Mouse (Mus musculus) midbrain, embryonic 14.5 days (tissue): ENCODE results near the gene Acer2. TPM values are rescaled to one million over a fixed set of nuclear protein-coding genes. Genes with fewer than 3 reads are reported as not detected.
A peak's percentile ranks its signal among the peaks of the same experiment; 100 is the strongest.

Experiments
- ATAC-seq: fragments of 200-750 bp; cut with Nextera tagmentation; 2 replicates; pipeline ENCODE4 v1.8.0; 2017; ENCODE audit warnings: moderate number of reproducible peaks, moderate library complexity; ENCODE audit not compliant: low FRiP score, low TSS enrichment
- DNase-seq: peaks from one replicate; pipeline ENCODE4 v3.0.0-alpha.2; 2015
- H3K27ac ChIP-seq: fragments of 300-500 bp; sonication (generic); replicated peaks from 2 replicates; pipeline ENCODE4 v1.5.1; 2014; ENCODE audit warnings: mild to moderate bottlenecking, low read depth, low read length, moderate library complexity
- H3K27me3 ChIP-seq: fragments of 300-500 bp; sonication (generic); 2 replicates; pipeline ENCODE4 v1.6.1; 2014; ENCODE audit warnings: low read length, control low read depth, mixed read lengths; ENCODE audit not compliant: control insufficient read depth, insufficient read depth
- H3K36me3 ChIP-seq: fragments of 300-500 bp; sonication (generic); 2 replicates; pipeline ENCODE4 v1.6.1; 2014; ENCODE audit warnings: low read length, control low read depth; ENCODE audit not compliant: control insufficient read depth, insufficient read depth
- H3K4me1 ChIP-seq: fragments of 300-500 bp; sonication (generic); 2 replicates; pipeline ENCODE4 v1.6.1; 2014; ENCODE audit warnings: mild to moderate bottlenecking, antibody characterized with exemption, low read length, control low read depth; ENCODE audit not compliant: control insufficient read depth, insufficient read depth
- H3K4me2 ChIP-seq: fragments of 300-500 bp; sonication (generic); 2 replicates; pipeline ENCODE4 v1.6.1; 2014; ENCODE audit warnings: mild to moderate bottlenecking, low read length, moderate library complexity
- H3K4me3 ChIP-seq: fragments of 300-500 bp; sonication (generic); replicated peaks from 2 replicates; pipeline ENCODE4 v1.5.1; 2014; ENCODE audit warnings: low read depth, low read length
- H3K9ac ChIP-seq: fragments of 300-500 bp; sonication (generic); replicated peaks from 2 replicates; pipeline ENCODE4 v1.6.1; 2014; ENCODE audit warnings: mild to moderate bottlenecking, low read length, moderate library complexity
- H3K9me3 ChIP-seq: fragments of 300-500 bp; sonication (generic); 2 replicates; pipeline ENCODE4 v1.6.1; 2016; ENCODE audit warnings: low read length, control low read depth, mixed read lengths; ENCODE audit not compliant: control insufficient read depth
- WGBS: fragments of 180-500 bp; shearing (Covaris S2); extraction: QIAGEN DNeasy Blood & Tissue Kit; methylation state at CpG from one replicate; pipeline ENCODE4 v1.1.7; 2014; 5-methylcytosine and 5-hydroxymethylcytosine counted together
- polyA plus RNA-seq: library from polyadenylated mRNA; unstranded; fragments of >200 nt; fragmentation: Nextera tagmentation; extraction: Ambion mirVana; gene quantifications from 2 replicates; pipeline ENCODE4 v1.2.1, GENCODE M21; 2014

The Acer2 gene
- polyA plus RNA-seq, 1 experiment from 2014 or later = 26.8 TPM

DNA sequence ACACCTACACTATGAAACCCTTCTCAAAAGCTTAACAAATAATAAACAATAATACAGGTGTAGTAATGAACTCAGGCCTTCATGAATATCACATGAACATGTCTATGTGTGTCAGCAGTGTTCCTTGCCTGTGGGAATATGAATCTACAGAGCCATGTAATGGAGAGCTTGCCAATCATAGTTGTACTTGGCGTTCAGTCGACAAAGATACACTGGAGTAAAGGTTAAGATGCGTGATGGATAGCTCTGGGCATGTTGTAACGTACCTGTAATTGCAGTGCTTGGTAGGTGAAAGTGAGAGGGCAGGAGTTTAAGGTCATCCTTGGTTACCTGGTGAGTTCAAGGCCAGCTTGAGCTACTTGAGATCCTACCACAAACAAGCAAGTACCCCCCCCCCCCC is 7.0 kb downstream of the Acer2 start:
- Histone ChIP-seq H3K27ac (no peak overlapping the region), H3K4me2 (no peak overlapping the region), H3K27me3 (no peaks in the 10 kb centered on the region), H3K9ac (no peak overlapping the region), H3K9me3 (no peaks in the 10 kb centered on the region), H3K4me1 (no peaks in the 10 kb centered on the region), H3K36me3 (no peaks in the 10 kb centered on the region), H3K4me3 (no peak overlapping the region)
- DNase-seq (no peak), ATAC-seq (no peak)
- WGBS = 87% methylated on average over 4 of the region's 4 CpGs

- no peak for DNase-seq
- 74% methylated on average over 2 of the region's 2 CpGs for WGBS
These were observed 8.2 kb downstream of the Acer2 start for GRCm38 (mm10) chr4:86882413-86882812.

DNA sequence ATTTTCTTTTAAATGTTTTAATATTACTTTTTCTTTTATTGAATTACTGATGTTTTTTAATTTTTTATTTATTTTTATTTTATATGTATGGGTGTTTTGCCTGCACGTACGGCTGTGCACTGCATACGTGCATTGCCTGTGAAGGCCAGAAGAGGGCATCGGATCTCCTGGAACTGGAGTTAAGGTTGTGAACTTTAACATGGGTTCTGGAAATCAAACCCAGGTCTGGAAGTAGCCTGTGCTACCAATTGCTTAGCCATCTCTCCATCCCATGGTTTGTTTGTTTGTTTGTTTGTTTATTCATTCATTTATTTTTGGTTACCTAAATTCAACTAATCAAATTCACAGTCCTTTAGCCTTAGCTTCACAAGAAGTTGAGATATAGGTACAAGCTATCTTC is 10.7 kb downstream of the Acer2 start:
- no peaks in the 10 kb centered on the region for H3K9me3 ChIP-seq
- H3K4me3 ChIP-seq = no peak overlapping the region
- 40% methylated on average over 4 of the region's 4 CpGs for WGBS
- H3K27me3 ChIP-seq = no peaks in the 10 kb centered on the region
- H3K36me3 ChIP-seq = no peaks in the 10 kb centered on the region; the same call in 1 of the 2 replicates
- no peak overlapping the region for H3K9ac ChIP-seq
- ATAC-seq (no peak), DNase-seq (peak; percentile 46)
- no peak overlapping the region for H3K4me2 ChIP-seq
- no peaks in the 10 kb centered on the region for H3K4me1 ChIP-seq
- no peak overlapping the region for H3K27ac ChIP-seq

More at GRCm38 (mm10) chr4:86882413-86882812, 8.2 kb downstream of the Acer2 start:
- H3K4me3 ChIP-seq = no peak overlapping the region
- no peak for ATAC-seq
- H3K27ac ChIP-seq = no peak overlapping the region
- no peak overlapping the region for H3K4me2 ChIP-seq
- no peaks in the 10 kb centered on the region for H3K36me3 ChIP-seq
- no peak overlapping the region for H3K9ac ChIP-seq
- no peaks in the 10 kb centered on the region for H3K27me3 ChIP-seq
- H3K9me3 ChIP-seq = no peaks in the 10 kb centered on the region
- H3K4me1 ChIP-seq = no peaks in the 10 kb centered on the region

- ATAC-seq = no peak
- H3K4me1 ChIP-seq = no peaks in the 10 kb centered on the region
- no peak overlapping the region for H3K4me3 ChIP-seq
- WGBS = 66% methylated on average over 12 of the region's 12 CpGs
- no peaks in the 10 kb centered on the region for H3K9me3 ChIP-seq
- H3K27me3 ChIP-seq = no peaks in the 10 kb centered on the region
- H3K9ac ChIP-seq = no peak overlapping the region
- H3K4me2 ChIP-seq = peak overlapping the region; percentile 40
- no peak for DNase-seq
- H3K36me3 ChIP-seq = no peaks in the 10 kb centered on the region; the same call in 1 of the 2 replicates
- H3K27ac ChIP-seq = no peak overlapping the region
These were observed 11.6 kb downstream of the Acer2 start for GRCm38 (mm10) chr4:86885790-86886159.

DNA sequence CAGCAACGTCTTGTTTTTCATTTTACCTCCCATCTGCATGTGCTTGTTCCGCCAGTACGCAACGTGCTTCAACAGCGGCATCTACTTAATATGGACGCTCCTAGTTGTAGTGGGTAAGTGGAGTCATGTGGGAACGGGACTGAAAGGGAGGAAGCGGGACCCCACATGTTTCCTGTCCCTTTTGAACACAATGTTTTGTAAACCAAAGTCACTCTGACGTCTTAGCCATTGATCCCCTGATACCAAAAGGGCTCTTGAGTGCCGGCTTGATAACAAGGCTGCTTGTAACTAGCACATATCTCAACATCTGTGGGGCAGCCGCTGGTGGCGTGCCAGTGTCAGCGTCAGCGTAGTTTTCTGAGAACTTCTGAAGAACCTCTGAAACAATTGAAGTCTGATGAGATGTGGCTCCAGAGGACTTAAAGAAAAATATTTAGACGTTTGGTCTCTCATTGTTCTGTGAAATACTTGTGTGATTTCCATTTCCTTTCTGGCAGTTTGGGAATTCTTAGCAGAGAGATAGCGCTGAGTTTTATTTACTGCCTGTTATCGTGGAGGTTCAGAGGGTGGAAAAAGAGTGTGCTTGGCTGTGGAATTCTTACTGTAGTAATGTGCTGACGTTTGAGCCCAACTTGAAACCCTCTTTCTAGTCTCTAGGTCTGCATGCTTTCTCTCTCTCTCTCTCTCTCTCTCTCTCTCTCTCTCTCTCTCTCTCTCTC is 12.1 kb downstream of the Acer2 start:
- Histone ChIP-seq H3K4me2 (peak overlapping the region; percentile 40), H3K4me1 (no peaks in the 10 kb centered on the region), H3K27ac (no peak overlapping the region), H3K27me3 (no peaks in the 10 kb centered on the region), H3K36me3 (no peaks in the 10 kb centered on the region; the same call in 1 of the 2 replicates), H3K9ac (no peak overlapping the region), H3K9me3 (no peaks in the 10 kb centered on the region), H3K4me3 (no peak overlapping the region)
- peak; percentile 3 for DNase-seq
- 54% methylated on average over 18 of the region's 18 CpGs for WGBS
- no peak for ATAC-seq

GRCm38 (mm10) chr4:86887879-86888278 is 13.7 kb downstream of the Acer2 start:
- WGBS = 73% methylated on average over 5 of the region's 5 CpGs
- Histone ChIP-seq H3K4me3 (no peak overlapping the region), H3K27me3 (no peaks in the 10 kb centered on the region), H3K9ac (no peak overlapping the region), H3K4me1 (no peaks in the 10 kb centered on the region), H3K36me3 (no peaks in the 10 kb centered on the region; the same call in 1 of the 2 replicates), H3K9me3 (no peaks in the 10 kb centered on the region), H3K27ac (no peak overlapping the region), H3K4me2 (no peak overlapping the region)
- no peak for ATAC-seq
- DNase-seq = no peak

DNA sequence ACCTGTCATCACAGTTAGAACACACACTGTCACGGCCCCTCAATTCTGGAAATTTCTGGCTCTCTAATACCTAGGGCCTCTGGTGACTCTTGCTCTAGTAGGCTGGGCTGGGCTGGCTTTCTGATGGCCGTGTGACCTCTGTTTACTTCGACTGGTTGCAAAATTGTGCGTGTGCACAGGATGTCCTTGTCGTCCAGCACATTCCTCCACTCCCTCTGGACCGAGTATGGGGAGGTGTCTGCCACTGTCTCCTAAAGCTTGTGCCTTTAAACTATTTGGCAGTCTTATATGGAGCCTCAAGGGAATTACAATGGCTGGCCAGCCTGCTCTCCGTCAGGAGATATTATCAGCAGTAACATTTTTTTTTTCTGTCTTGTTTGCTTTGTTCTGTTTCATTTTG is 23.2 kb downstream of the Acer2 start:
- H3K4me1 ChIP-seq = no peaks in the 10 kb centered on the region
- DNase-seq = no peak
- no peak overlapping the region for H3K9ac ChIP-seq
- H3K27ac ChIP-seq = no peak overlapping the region
- H3K4me3 ChIP-seq = no peak overlapping the region
- no peak overlapping the region for H3K4me2 ChIP-seq
- WGBS = 87% methylated on average over 7 of the region's 7 CpGs
- no peaks in the 10 kb centered on the region for H3K27me3 ChIP-seq
- no peak for ATAC-seq
- H3K9me3 ChIP-seq = no peaks in the 10 kb centered on the region
- H3K36me3 ChIP-seq = no peaks in the 10 kb centered on the region

DNA sequence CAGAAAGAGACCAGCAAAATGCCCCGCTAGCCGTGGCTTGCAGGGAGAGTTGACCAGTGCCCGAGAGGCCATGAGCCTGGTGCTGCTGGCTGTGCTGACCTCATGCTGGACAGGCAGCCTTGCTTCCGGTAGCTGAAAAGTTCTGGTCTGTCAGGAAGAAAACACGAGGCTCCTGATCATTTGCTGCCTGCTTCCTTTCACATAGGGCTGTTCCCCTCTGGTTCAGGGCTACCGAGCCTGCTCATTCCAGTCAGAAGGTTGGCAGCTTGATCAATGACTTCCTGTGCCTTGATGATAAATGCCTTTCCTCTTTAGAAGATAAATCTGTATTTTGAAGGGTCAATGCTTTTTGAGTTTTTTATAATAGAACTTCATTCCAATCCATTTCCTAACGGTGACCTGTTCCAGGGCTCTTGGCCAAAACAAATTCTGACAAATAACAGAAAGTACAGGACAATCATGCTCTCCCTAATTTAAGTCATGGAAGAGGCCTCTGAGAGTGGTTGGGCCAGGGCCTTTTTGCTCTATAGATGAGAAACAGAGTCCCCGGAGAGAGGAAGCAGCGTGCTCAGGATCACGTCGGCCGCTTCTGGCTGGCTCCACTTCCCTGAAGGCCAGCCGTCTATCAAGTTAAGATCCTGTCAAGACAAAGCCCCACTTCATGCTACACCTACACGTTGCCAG is 24.7 kb downstream of the Acer2 start:
- DNase-seq (no peak), ATAC-seq (no peak)
- 76% methylated on average over 14 of the region's 14 CpGs for WGBS
- no peaks in the 10 kb centered on the region for H3K4me1 ChIP-seq
- no peak overlapping the region for H3K9ac ChIP-seq
- no peaks in the 10 kb centered on the region for H3K36me3 ChIP-seq
- no peak overlapping the region for H3K27ac ChIP-seq
- H3K27me3 ChIP-seq = no peaks in the 10 kb centered on the region
- H3K4me2 ChIP-seq = no peak overlapping the region
- H3K9me3 ChIP-seq = no peaks in the 10 kb centered on the region
- no peak overlapping the region for H3K4me3 ChIP-seq

DNA sequence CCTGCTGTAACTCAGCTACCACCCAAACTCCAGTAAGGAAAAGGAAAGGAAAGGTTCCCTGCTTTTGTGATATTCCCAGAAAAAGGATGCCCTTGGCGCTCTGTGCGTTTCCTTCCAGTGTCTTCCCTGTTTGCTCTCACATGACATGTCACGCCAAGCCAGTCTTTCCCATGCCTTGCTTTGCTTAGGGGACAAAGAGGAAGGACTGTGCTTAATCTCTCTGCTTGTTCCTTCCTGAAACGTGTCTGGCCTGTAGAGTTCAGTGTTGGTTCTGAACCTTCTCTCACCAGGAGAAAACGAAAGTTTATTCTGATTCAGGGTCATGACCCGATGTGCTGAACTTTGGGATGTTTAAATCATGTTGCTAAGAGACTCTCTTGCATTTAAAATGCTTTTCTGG is 28.2 kb downstream of the Acer2 start:
- H3K4me2 ChIP-seq = no peak overlapping the region
- H3K9me3 ChIP-seq = no peaks in the 10 kb centered on the region
- ATAC-seq (no peak), DNase-seq (no peak)
- no peak overlapping the region for H3K27ac ChIP-seq
- no peaks in the 10 kb centered on the region for H3K36me3 ChIP-seq
- no peaks in the 10 kb centered on the region for H3K27me3 ChIP-seq
- 49% methylated on average over 6 of the region's 6 CpGs for WGBS
- no peaks in the 10 kb centered on the region for H3K4me1 ChIP-seq
- no peak overlapping the region for H3K4me3 ChIP-seq
- H3K9ac ChIP-seq = no peak overlapping the region
